Mouse (Mus musculus) lung, embryonic 16.5 days (tissue): ENCODE data around the gene Ropn1. TPM values are rescaled to one million over a fixed set of nuclear protein-coding genes. Genes with fewer than 3 reads are reported as not detected.

ENCODE experiments used
- ATAC-seq: fragments of 200-750 bp; cut with Nextera tagmentation; 2 replicates; pipeline ENCODE4 v1.8.0; 2017; ENCODE audit warnings: low read depth, mild to moderate bottlenecking, moderate library complexity
- H3K27ac ChIP-seq: fragments of 300-500 bp; sonication (generic); 2 replicates; pipeline ENCODE4 v1.5.1; 2014; ENCODE audit warnings: mild to moderate bottlenecking, control low read depth, low read length
- H3K27me3 ChIP-seq: fragments of 300-500 bp; sonication (generic); 2 replicates; pipeline ENCODE4 v1.6.1; 2014; ENCODE audit warnings: low read depth, low read length, mixed read lengths; ENCODE audit not compliant: control insufficient read depth, insufficient read depth
- H3K36me3 ChIP-seq: fragments of 300-500 bp; sonication (generic); 2 replicates; pipeline ENCODE4 v1.6.1; 2014; ENCODE audit warnings: low read length; ENCODE audit not compliant: control insufficient read depth, insufficient read depth
- H3K4me1 ChIP-seq: fragments of 300-500 bp; sonication (generic); replicated peaks from 2 replicates; pipeline ENCODE4 v1.6.1; 2014; ENCODE audit warnings: low read length, mixed read lengths; ENCODE audit not compliant: control insufficient read depth, insufficient read depth
- H3K4me2 ChIP-seq: fragments of 300-500 bp; sonication (generic); 2 replicates; pipeline ENCODE4 v1.6.1; 2014; ENCODE audit warnings: low read depth, low read length, control low read depth
- H3K4me3 ChIP-seq: fragments of 300-500 bp; sonication (generic); 2 replicates; pipeline ENCODE4 v1.5.1; 2014; ENCODE audit warnings: mild to moderate bottlenecking, low read length, control low read depth
- H3K9ac ChIP-seq: fragments of 300-500 bp; sonication (generic); 2 replicates; pipeline ENCODE4 v1.6.1; 2014; ENCODE audit warnings: low read length, control low read depth
- H3K9me3 ChIP-seq: fragments of 300-500 bp; sonication (generic); 2 replicates; pipeline ENCODE4 v1.6.1; 2016; ENCODE audit warnings: low read length; ENCODE audit not compliant: control insufficient read depth
- WGBS: fragments of 180-500 bp; shearing (Covaris S2); extraction: QIAGEN DNeasy Blood & Tissue Kit; methylation state at CpG from one replicate; pipeline ENCODE4 v1.1.7; 2014; 5-methylcytosine and 5-hydroxymethylcytosine counted together
- polyA plus RNA-seq: library from polyadenylated mRNA; unstranded; fragments of >200 nt; fragmentation: Nextera tagmentation; extraction: Ambion mirVana; gene quantifications from 2 replicates; pipeline ENCODE4 v1.2.1, GENCODE M21; 2015

The Ropn1 gene
- polyA plus RNA-seq, 1 experiment from 2014 or later: not detected

DNA sequence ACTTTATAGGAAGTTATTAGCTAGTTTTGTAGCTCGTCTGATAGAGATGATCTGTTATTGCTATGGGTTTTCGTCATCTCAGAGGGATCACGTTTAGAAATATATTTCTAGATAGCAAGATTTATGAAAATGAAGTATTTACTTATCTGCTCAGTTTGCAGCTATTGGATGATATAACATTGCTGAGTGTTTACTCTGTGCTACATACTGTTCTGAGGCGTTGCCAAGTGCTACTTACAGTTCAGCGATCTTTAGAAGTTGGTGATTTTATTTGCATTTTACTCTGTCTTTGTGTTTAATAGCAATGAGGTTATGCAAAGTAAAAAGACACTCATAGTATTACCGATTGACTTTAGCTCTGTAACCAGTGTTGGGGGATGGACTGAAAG, 51.1 kb downstream of the Ropn1 start:
- H3K4me1 ChIP-seq: peaks cover 10% of the 10 kb centered on the region
- ATAC-seq: peak; percentile 73
- H3K4me2 ChIP-seq: no peak overlapping the region
- H3K36me3 ChIP-seq: peaks cover 6% of the 10 kb centered on the region
- 0 out of 2 replicates have a peak overlapping the region, but pooled peaks have one; percentile 24 for H3K9ac ChIP-seq
- no peak overlapping the region for H3K4me3 ChIP-seq
- H3K27ac ChIP-seq: peak overlapping the region; percentile 36; the same call in 1 of the 2 replicates
- H3K9me3 ChIP-seq: no peaks in the 10 kb centered on the region
- 48% methylated on average over 6 of the region's 6 CpGs for WGBS
- no peaks in the 10 kb centered on the region for H3K27me3 ChIP-seq

DNA sequence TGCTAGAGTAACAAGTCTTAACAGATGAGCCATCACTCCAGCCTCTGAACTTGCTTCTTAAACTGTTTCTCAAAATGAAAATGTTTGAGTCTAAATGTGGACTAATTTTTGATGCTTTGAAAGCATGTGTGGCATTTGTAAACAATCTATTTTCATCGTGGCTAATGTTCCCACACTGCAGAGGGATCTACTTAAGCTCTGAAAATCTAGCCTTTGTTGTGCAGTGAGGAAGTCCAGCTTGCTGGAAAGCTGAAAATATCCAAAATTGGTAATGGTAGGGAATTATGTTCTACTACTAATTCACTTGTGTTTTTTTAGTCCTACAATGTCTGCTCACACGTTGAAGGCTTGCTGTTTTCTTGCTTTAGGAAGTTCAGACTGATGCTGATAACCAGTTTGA, 56.3 kb downstream of the Ropn1 start:
- Histone ChIP-seq H3K9me3 (no peaks in the 10 kb centered on the region), H3K27me3 (no peaks in the 10 kb centered on the region), H3K36me3 (peaks cover 15% of the 10 kb centered on the region), H3K4me2 (no peak overlapping the region), H3K9ac (no peak overlapping the region), H3K4me3 (no peak overlapping the region), H3K4me1 (peaks cover 3% of the 10 kb centered on the region), H3K27ac (peak overlapping the region; percentile 80)
- 0 out of 2 replicates have a peak, but pooled peaks have one; percentile 21 for ATAC-seq
- WGBS: 58% methylated on average over 2 of the region's 2 CpGs

DNA sequence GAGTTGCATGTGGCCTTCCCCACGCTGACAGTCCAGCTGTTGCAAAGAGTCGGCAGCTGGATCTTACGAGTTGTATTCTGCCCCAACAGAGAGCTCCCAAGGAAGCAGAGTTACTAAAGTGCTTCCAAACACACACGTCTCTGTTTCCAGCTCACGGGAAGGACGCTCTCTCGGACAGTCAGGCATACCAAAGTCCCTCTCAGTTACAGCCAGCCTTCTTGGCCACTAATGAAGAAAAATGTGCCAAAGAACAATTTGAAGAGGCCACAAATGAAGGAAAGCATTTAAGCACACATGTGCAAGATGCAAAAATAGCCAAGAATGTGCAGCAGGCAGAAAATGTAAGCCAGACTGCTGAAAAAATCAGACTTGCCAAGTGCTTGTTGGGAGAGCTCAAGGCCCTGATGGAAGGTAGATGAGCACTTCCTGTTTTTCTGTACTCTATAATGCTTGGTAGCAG, 56.8 kb downstream of the Ropn1 start:
- 46% methylated on average over 7 of the region's 7 CpGs for WGBS
- no peaks in the 10 kb centered on the region for H3K4me1 ChIP-seq
- no peak overlapping the region for H3K9ac ChIP-seq
- peaks cover 15% of the 10 kb centered on the region for H3K36me3 ChIP-seq
- peak overlapping the region; percentile 80 for H3K27ac ChIP-seq
- H3K27me3 ChIP-seq: no peaks in the 10 kb centered on the region
- no peak overlapping the region for H3K4me2 ChIP-seq
- ATAC-seq: peak; percentile 79
- H3K9me3 ChIP-seq: no peaks in the 10 kb centered on the region
- H3K4me3 ChIP-seq: no peak overlapping the region

DNA sequence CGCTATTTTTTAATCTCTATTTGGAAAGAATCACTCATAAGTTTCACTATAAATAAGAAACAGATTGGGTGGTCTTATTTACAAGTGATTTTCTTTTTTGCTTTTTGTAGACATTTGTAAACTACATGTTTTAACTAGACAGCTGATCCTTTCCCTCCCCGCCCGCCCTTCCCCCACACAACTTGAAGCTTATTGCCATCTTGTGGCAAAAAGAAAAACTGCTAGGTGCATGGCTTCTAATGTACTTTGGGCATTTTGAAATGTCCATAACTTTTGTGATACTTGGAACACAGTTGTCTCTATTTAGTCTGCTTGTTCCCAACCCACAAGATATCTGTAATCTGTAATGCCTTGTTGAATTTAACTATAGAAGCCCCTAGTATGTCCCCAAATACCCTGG, 61.8 kb downstream of the Ropn1 start:
- Histone ChIP-seq H3K4me3 (no peak overlapping the region), H3K4me2 (no peak overlapping the region), H3K36me3 (peaks cover 12% of the 10 kb centered on the region), H3K4me1 (no peaks in the 10 kb centered on the region), H3K9me3 (no peaks in the 10 kb centered on the region), H3K9ac (no peak overlapping the region), H3K27me3 (no peaks in the 10 kb centered on the region), H3K27ac (no peak overlapping the region)
- WGBS: 76% methylated on average over 3 of the region's 3 CpGs
- no peak for ATAC-seq

DNA sequence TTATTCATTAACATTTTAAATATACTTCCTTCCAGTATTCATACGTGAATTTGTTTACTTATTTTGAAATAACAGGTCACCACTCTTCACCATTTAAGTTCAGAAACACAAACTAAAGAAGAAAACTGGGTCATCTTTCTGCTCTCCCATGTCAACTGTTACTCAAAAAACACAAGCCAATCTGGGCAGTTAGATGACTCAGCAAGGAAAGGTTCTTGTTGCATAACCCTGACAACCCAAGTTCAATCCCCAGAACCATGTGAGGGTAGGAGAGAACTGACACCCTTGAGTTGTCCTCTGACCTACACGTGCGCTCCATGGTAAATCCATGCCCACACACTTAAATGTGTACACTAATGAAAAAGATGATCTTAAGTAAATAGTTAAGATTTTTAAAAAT, 75.4 kb downstream of the Ropn1 start:
- no peaks in the 10 kb centered on the region for H3K4me1 ChIP-seq
- H3K9ac ChIP-seq: no peak overlapping the region
- H3K4me2 ChIP-seq: no peak overlapping the region
- H3K27me3 ChIP-seq: no peaks in the 10 kb centered on the region
- ATAC-seq: no peak
- WGBS: 82% methylated on average over 3 of the region's 3 CpGs
- H3K36me3 ChIP-seq: peaks cover 16% of the 10 kb centered on the region
- H3K27ac ChIP-seq: no peak overlapping the region
- no peaks in the 10 kb centered on the region for H3K9me3 ChIP-seq
- no peak overlapping the region for H3K4me3 ChIP-seq

Other genes with a start within 250 kb of the Ropn1 start
- gene Kalrn, start 76.4 kb upstream of the Ropn1 start, polyA plus RNA-seq: 14.0 and 16.8 TPM in 2 replicates
- gene Ccdc14, start 40.7 kb downstream of the Ropn1 start, polyA plus RNA-seq: 7.9 and 8.0 TPM in 2 replicates
- gene Mylk, start 95.3 kb downstream of the Ropn1 start, polyA plus RNA-seq: 141 and 144 TPM in 2 replicates